Mouse (Mus musculus) hindbrain, embryonic 15.5 days (tissue): ENCODE measurements at regions not wholly inside any gene's neighbourhood (a gene's known extent, or its start where the extent isn't known, plus 50 kb on each side); places are given as distances from the start of the nearest gene placed in this dataset.

Source experiments
- ATAC-seq: fragments of 200-750 bp; cut with Nextera tagmentation; 2 replicates; pipeline ENCODE4 v1.8.0; 2017; ENCODE audit warnings: low read depth, moderate number of reproducible peaks, moderate TSS enrichment; ENCODE audit not compliant: low FRiP score
- H3K27ac ChIP-seq: fragments of 300-500 bp; sonication (generic); replicated peaks from 2 replicates; pipeline ENCODE4 v1.5.1; 2015; ENCODE audit warnings: mild to moderate bottlenecking, inconsistent platforms
- H3K27me3 ChIP-seq: fragments of 300-500 bp; sonication (generic); 2 replicates; pipeline ENCODE4 v1.6.1; 2015; ENCODE audit warnings: control low read depth, inconsistent platforms
- H3K36me3 ChIP-seq: fragments of 300-500 bp; sonication (generic); 2 replicates; pipeline ENCODE4 v1.6.1; 2015; ENCODE audit warnings: control low read depth, inconsistent platforms
- H3K4me1 ChIP-seq: fragments of 300-500 bp; sonication (generic); replicated peaks from 2 replicates; pipeline ENCODE4 v1.6.1; 2015; ENCODE audit warnings: control low read depth, inconsistent platforms
- H3K4me2 ChIP-seq: fragments of 300-500 bp; sonication (generic); 2 replicates; pipeline ENCODE4 v1.6.1; 2015; ENCODE audit warnings: moderate library complexity, mild to moderate bottlenecking, inconsistent platforms
- H3K4me3 ChIP-seq: fragments of 300-500 bp; sonication (generic); 2 replicates; pipeline ENCODE4 v1.5.1; 2015; ENCODE audit warnings: mild to moderate bottlenecking, inconsistent platforms
- H3K9ac ChIP-seq: fragments of 300-500 bp; sonication (generic); 2 replicates; pipeline ENCODE4 v1.6.1; 2015; ENCODE audit warnings: inconsistent platforms
- H3K9me3 ChIP-seq: fragments of 300-500 bp; sonication (generic); 2 replicates; pipeline ENCODE4 v1.6.1; 2016; ENCODE audit warnings: control low read depth, inconsistent platforms
- WGBS: fragments of 180-500 bp; shearing (Covaris S2); methylation state at CpG from one replicate; pipeline ENCODE4 v1.1.7; 2015; 5-methylcytosine and 5-hydroxymethylcytosine counted together

GRCm38 (mm10) chr19:57541693-57542314, 69.0 kb upstream of the Atrnl1 start:
- H3K27ac ChIP-seq: no peak overlapping the region
- no peak overlapping the region for H3K9ac ChIP-seq
- no peak overlapping the region for H3K4me2 ChIP-seq
- no peaks in the 10 kb centered on the region for H3K36me3 ChIP-seq
- H3K4me1 ChIP-seq: peaks cover 23% of the 10 kb centered on the region
- 94% methylated on average over 8 of the region's 8 CpGs for WGBS
- no peak overlapping the region for H3K4me3 ChIP-seq
- no peak for ATAC-seq
- no peaks in the 10 kb centered on the region for H3K27me3 ChIP-seq
- no peaks in the 10 kb centered on the region for H3K9me3 ChIP-seq

- WGBS: 94% methylated on average over 5 of the region's 5 CpGs
- H3K27ac ChIP-seq: no peak overlapping the region
- no peak overlapping the region for H3K9ac ChIP-seq
- no peak overlapping the region for H3K4me2 ChIP-seq
- H3K9me3 ChIP-seq: no peaks in the 10 kb centered on the region
- H3K36me3 ChIP-seq: no peaks in the 10 kb centered on the region
- H3K4me1 ChIP-seq: peaks cover 23% of the 10 kb centered on the region
- H3K27me3 ChIP-seq: no peaks in the 10 kb centered on the region
- ATAC-seq: no peak
- no peak overlapping the region for H3K4me3 ChIP-seq
These were observed 68.3 kb upstream of the Atrnl1 start for GRCm38 (mm10) chr19:57542506-57542905.

GRCm38 (mm10) chr19:57543681-57544214, 67.1 kb upstream of the Atrnl1 start:
- Histone ChIP-seq H3K4me3 (0 out of 2 replicates have a peak overlapping the region, but pooled peaks have one; percentile 9), H3K36me3 (no peaks in the 10 kb centered on the region), H3K9ac (no peak overlapping the region), H3K9me3 (no peaks in the 10 kb centered on the region), H3K4me2 (peak overlapping the region; percentile 44), H3K4me1 (peaks cover 23% of the 10 kb centered on the region), H3K27ac (peak overlapping the region; percentile 49), H3K27me3 (no peaks in the 10 kb centered on the region)
- ATAC-seq: peak; percentile 75
- 8% methylated on average over 13 of the region's 13 CpGs for WGBS

GRCm38 (mm10) chr19:57544229-57544879, 66.5 kb upstream of the Atrnl1 start:
- Histone ChIP-seq H3K9ac (no peak overlapping the region), H3K27ac (peak overlapping the region; percentile 49), H3K4me3 (no peak overlapping the region), H3K4me1 (peaks cover 23% of the 10 kb centered on the region), H3K36me3 (no peaks in the 10 kb centered on the region), H3K27me3 (no peaks in the 10 kb centered on the region), H3K4me2 (peak overlapping the region; percentile 44), H3K9me3 (no peaks in the 10 kb centered on the region)
- ATAC-seq: no peak
- WGBS: 57% methylated on average over 17 of the region's 17 CpGs

GRCm38 (mm10) chr19:57545071-57545470, 65.8 kb upstream of the Atrnl1 start:
- H3K4me2 ChIP-seq: no peak overlapping the region
- no peak for ATAC-seq
- H3K27me3 ChIP-seq: no peaks in the 10 kb centered on the region
- H3K27ac ChIP-seq: no peak overlapping the region
- H3K4me1 ChIP-seq: peaks cover 23% of the 10 kb centered on the region
- no peaks in the 10 kb centered on the region for H3K9me3 ChIP-seq
- no peaks in the 10 kb centered on the region for H3K36me3 ChIP-seq
- H3K4me3 ChIP-seq: no peak overlapping the region
- WGBS: 81% methylated on average over 2 of the region's 2 CpGs
- H3K9ac ChIP-seq: no peak overlapping the region

GRCm38 (mm10) chr19:57546039-57546438, 64.8 kb upstream of the Atrnl1 start:
- WGBS: 73% methylated on average over 2 of the region's 2 CpGs
- Histone ChIP-seq H3K27ac (no peak overlapping the region; the same call in 1 of the 2 replicates), H3K4me1 (peaks cover 23% of the 10 kb centered on the region), H3K27me3 (no peaks in the 10 kb centered on the region), H3K9me3 (no peaks in the 10 kb centered on the region), H3K9ac (no peak overlapping the region), H3K36me3 (no peaks in the 10 kb centered on the region), H3K4me3 (no peak overlapping the region), H3K4me2 (no peak overlapping the region)
- no peak for ATAC-seq

- H3K4me2 ChIP-seq: no peak overlapping the region
- no peak overlapping the region for H3K9ac ChIP-seq
- H3K27ac ChIP-seq: no peak overlapping the region; the same call in 1 of the 2 replicates
- ATAC-seq: no peak
- H3K27me3 ChIP-seq: no peaks in the 10 kb centered on the region
- 57% methylated on average over 10 of the region's 10 CpGs for WGBS
- H3K4me3 ChIP-seq: no peak overlapping the region
- peaks cover 23% of the 10 kb centered on the region for H3K4me1 ChIP-seq
- H3K36me3 ChIP-seq: no peaks in the 10 kb centered on the region
- H3K9me3 ChIP-seq: no peaks in the 10 kb centered on the region
These were observed 64.3 kb upstream of the Atrnl1 start for GRCm38 (mm10) chr19:57546519-57546918.

GRCm38 (mm10) chr19:57548093-57548492, 62.7 kb upstream of the Atrnl1 start:
- Histone ChIP-seq H3K27me3 (no peaks in the 10 kb centered on the region), H3K9me3 (no peaks in the 10 kb centered on the region), H3K9ac (no peak overlapping the region), H3K4me3 (no peak overlapping the region), H3K27ac (no peak overlapping the region), H3K4me1 (peaks cover 25% of the 10 kb centered on the region), H3K4me2 (no peak overlapping the region), H3K36me3 (no peaks in the 10 kb centered on the region)
- WGBS: 91% methylated on average over 11 of the region's 11 CpGs
- ATAC-seq: no peak

GRCm38 (mm10) chr19:57548661-57549060, 62.2 kb upstream of the Atrnl1 start:
- no peak overlapping the region for H3K4me3 ChIP-seq
- H3K9ac ChIP-seq: no peak overlapping the region
- H3K4me1 ChIP-seq: peaks cover 20% of the 10 kb centered on the region
- no peak for ATAC-seq
- H3K27me3 ChIP-seq: no peaks in the 10 kb centered on the region
- 74% methylated on average over 11 of the region's 11 CpGs for WGBS
- H3K36me3 ChIP-seq: no peaks in the 10 kb centered on the region
- no peak overlapping the region for H3K4me2 ChIP-seq
- no peak overlapping the region for H3K27ac ChIP-seq
- H3K9me3 ChIP-seq: no peaks in the 10 kb centered on the region

- Histone ChIP-seq H3K4me3 (no peak overlapping the region), H3K9me3 (no peaks in the 10 kb centered on the region), H3K9ac (no peak overlapping the region), H3K4me1 (peaks cover 6% of the 10 kb centered on the region), H3K27me3 (no peaks in the 10 kb centered on the region), H3K27ac (no peak overlapping the region), H3K4me2 (no peak overlapping the region), H3K36me3 (no peaks in the 10 kb centered on the region)
- WGBS: 47% methylated on average over 11 of the region's 11 CpGs
- no peak for ATAC-seq
These were observed 57.7 kb upstream of the Atrnl1 start for GRCm38 (mm10) chr19:57552964-57553740.

GRCm38 (mm10) chr19:57554086-57554485, 56.7 kb upstream of the Atrnl1 start:
- Histone ChIP-seq H3K4me3 (no peak overlapping the region), H3K9me3 (no peaks in the 10 kb centered on the region), H3K9ac (no peak overlapping the region), H3K4me2 (no peak overlapping the region), H3K27me3 (no peaks in the 10 kb centered on the region), H3K27ac (no peak overlapping the region), H3K36me3 (no peaks in the 10 kb centered on the region), H3K4me1 (peaks cover 12% of the 10 kb centered on the region)
- 92% methylated on average over 6 of the region's 6 CpGs for WGBS
- ATAC-seq: no peak

GRCm38 (mm10) chr19:57555313-57555712, 55.5 kb upstream of the Atrnl1 start:
- no peaks in the 10 kb centered on the region for H3K27me3 ChIP-seq
- H3K9ac ChIP-seq: no peak overlapping the region
- no peak overlapping the region for H3K4me3 ChIP-seq
- no peak for ATAC-seq
- peaks cover 13% of the 10 kb centered on the region for H3K4me1 ChIP-seq
- H3K36me3 ChIP-seq: no peaks in the 10 kb centered on the region
- H3K27ac ChIP-seq: no peak overlapping the region
- no peaks in the 10 kb centered on the region for H3K9me3 ChIP-seq
- no peak overlapping the region for H3K4me2 ChIP-seq
- WGBS: 51% methylated on average over 5 of the region's 5 CpGs
